Mouse (Mus musculus) spleen, adult 2 months (tissue): ENCODE data around the gene Apbb2. TPM values are rescaled to one million over a fixed set of nuclear protein-coding genes. Genes with fewer than 3 reads are reported as not detected.

Source experiments
- DNase-seq, 2 experiments: peaks; one replicate each; pipeline versions ENCODE4 v3.0.0 to v3.0.0-alpha.2; 2012 to 2021; ENCODE audit warnings: low spot score in 2 of 2, low read depth in 1 of 2
- H3K27ac ChIP-seq: fragments of 200-500 bp; 2 replicates; pipeline ENCODE4 v1.5.1; 2012; ENCODE audit warnings: low read length, inconsistent platforms; ENCODE audit not compliant: insufficient read depth
- H3K27me3 ChIP-seq: fragments of 200-500 bp; 2 replicates; pipeline ENCODE4 v1.6.1; 2012; ENCODE audit warnings: mild to moderate bottlenecking, moderate library complexity, low read length, inconsistent platforms; ENCODE audit not compliant: control insufficient read depth, insufficient read depth
- H3K36me3 ChIP-seq: fragments of 200-500 bp; 2 replicates; pipeline ENCODE4 v1.6.1; 2012; ENCODE audit warnings: mild to moderate bottlenecking, low read length, inconsistent platforms; ENCODE audit not compliant: control insufficient read depth, insufficient read depth
- H3K4me1 ChIP-seq: fragments of 200-500 bp; 2 replicates; pipeline ENCODE4 v1.6.1; 2011; ENCODE audit warnings: inconsistent platforms; ENCODE audit not compliant: control insufficient read depth, insufficient read depth, insufficient read length
- H3K4me3 ChIP-seq: fragments of 200-500 bp; 2 replicates; pipeline ENCODE4 v1.5.1; 2011; ENCODE audit warnings: mild to moderate bottlenecking, inconsistent platforms; ENCODE audit not compliant: insufficient read depth, insufficient read length; ENCODE audit errors: extremely low read depth
- CTCF ChIP-seq: fragments of 200-500 bp; IDR thresholded peaks from 2 replicates; pipeline ENCODE4 v1.5.1; 2011; ENCODE audit warnings: mild to moderate bottlenecking, inconsistent platforms; ENCODE audit not compliant: insufficient read depth, insufficient read length, insufficient replicate concordance; ENCODE audit errors: extremely low read depth
- POLR2A ChIP-seq: fragments of 200-500 bp; IDR thresholded peaks from 2 replicates; pipeline ENCODE4 v1.6.1; 2011; ENCODE audit warnings: low read depth, low read length, inconsistent platforms
- WGBS: fragments of 180-500 bp; shearing (Covaris S2); methylation state at CpG from one replicate; pipeline ENCODE4 v1.1.7; 2018; 5-methylcytosine and 5-hydroxymethylcytosine counted together
- polyA plus RNA-seq: library from polyadenylated mRNA; depleted of rRNA; stranded (reverse); fragments of >200 nt; gene quantifications from 2 replicates; pipeline ENCODE4 v1.2.3, GENCODE M21; 2012

Apbb2 gene
- polyA plus RNA-seq, 1 experiment: 2.6 TPM

DNA sequence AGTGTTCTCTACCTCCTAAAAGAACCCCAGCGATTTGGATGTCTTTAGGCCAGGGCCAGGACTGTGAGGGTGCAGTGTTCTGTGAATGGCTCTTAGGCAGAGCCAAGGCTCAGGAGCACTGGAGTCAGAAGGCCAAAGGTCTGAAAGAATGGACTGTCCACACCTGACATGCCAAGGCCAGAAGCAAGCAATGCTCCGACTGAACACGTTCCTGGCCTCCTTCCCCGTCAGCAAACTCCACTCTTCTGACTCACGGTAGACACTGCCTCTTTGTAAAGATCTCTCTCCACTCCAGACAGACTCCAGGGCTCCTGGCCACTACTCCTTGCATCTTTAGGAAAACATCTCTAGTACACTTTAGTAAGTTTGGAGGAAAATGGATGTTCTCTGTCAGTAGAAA lies 163.3 kb downstream of the Apbb2 start:
- Histone ChIP-seq H3K4me1 (no peaks in the 10 kb centered on the region), H3K4me3 (no peak overlapping the region), H3K36me3 (no peaks in the 10 kb centered on the region), H3K27me3 (no peaks in the 10 kb centered on the region), H3K27ac (no peak overlapping the region)
- TF ChIP-seq POLR2A: no peak
- no peak for TF ChIP-seq CTCF
- no peak for DNase-seq
- 89% methylated on average over 5 of the region's 5 CpGs for WGBS

GRCm38 (mm10) chr5:66454826-66455225 lies 163.8 kb downstream of the Apbb2 start:
- no peak for TF ChIP-seq POLR2A
- TF ChIP-seq CTCF: no peak
- 85% methylated on average over 4 of the region's 4 CpGs for WGBS
- no peak overlapping the region for H3K27ac ChIP-seq
- H3K36me3 ChIP-seq: no peaks in the 10 kb centered on the region
- H3K27me3 ChIP-seq: no peaks in the 10 kb centered on the region
- no peaks in the 10 kb centered on the region for H3K4me1 ChIP-seq
- DNase-seq: no peak
- no peak overlapping the region for H3K4me3 ChIP-seq

DNA sequence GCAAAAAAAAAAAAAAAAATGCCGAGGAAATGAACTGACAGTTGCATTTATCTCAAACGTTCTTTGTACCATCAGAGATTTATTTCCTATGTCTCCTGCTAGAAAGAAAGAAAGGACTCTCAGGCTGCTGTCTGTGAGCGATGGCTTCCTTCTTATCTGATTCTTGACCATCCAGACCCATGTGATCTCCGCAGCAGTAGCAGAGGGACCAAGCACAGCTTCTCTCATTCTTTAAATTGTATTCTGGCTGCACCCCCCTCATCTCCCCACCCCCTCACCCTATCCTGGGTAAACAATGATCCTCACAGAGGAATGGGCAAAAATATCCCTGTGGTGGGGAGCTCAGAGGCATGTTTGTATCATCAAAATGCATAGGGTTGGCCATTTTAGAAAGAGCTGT lies 165.5 kb downstream of the Apbb2 start:
- WGBS: 52% methylated on average over 4 of the region's 4 CpGs
- TF ChIP-seq POLR2A (no peak), CTCF (no peak)

DNA sequence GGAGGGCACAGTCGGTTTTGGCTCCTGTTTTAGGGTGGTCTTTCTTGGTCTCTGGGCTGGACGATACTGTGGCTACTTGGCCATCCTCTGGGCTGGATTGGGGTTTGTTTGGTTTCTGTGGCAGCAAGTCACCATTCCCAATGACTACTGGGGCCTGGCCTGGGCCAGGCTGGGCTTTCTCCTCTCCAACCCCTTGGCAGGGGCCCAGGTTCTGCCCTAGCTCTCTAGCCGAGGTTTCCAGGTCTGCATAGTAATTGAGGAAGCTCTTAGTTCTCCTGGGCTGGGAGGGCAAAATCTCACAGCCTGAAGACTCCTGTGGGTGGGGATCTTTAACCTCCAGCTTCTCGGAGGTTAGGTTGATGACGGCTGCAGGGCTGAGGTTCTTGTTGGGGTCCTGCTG lies 167.0 kb downstream of the Apbb2 start:
- Histone ChIP-seq H3K27ac (no peak overlapping the region), H3K27me3 (no peaks in the 10 kb centered on the region), H3K4me3 (no peak overlapping the region), H3K4me1 (no peaks in the 10 kb centered on the region), H3K36me3 (no peaks in the 10 kb centered on the region)
- 70% methylated on average over 5 of the region's 5 CpGs for WGBS
- TF ChIP-seq POLR2A (no peak), CTCF (no peak)
- no peak for DNase-seq

More for the DNA sequence above, 165.5 kb downstream of the Apbb2 start:
- no peak for DNase-seq
- no peak overlapping the region for H3K27ac ChIP-seq
- H3K27me3 ChIP-seq: no peaks in the 10 kb centered on the region
- H3K36me3 ChIP-seq: no peaks in the 10 kb centered on the region
- H3K4me3 ChIP-seq: no peak overlapping the region
- H3K4me1 ChIP-seq: no peaks in the 10 kb centered on the region

- TF ChIP-seq POLR2A (no peak), CTCF (no peak)
- no peak for DNase-seq
- H3K27ac ChIP-seq: no peak overlapping the region
- 90% methylated on average over 7 of the region's 7 CpGs for WGBS
- no peaks in the 10 kb centered on the region for H3K36me3 ChIP-seq
- no peak overlapping the region for H3K4me3 ChIP-seq
- H3K4me1 ChIP-seq: no peaks in the 10 kb centered on the region
- H3K27me3 ChIP-seq: no peaks in the 10 kb centered on the region
Measured at GRCm38 (mm10) chr5:66445497-66445896, 173.1 kb downstream of the Apbb2 start.

DNA sequence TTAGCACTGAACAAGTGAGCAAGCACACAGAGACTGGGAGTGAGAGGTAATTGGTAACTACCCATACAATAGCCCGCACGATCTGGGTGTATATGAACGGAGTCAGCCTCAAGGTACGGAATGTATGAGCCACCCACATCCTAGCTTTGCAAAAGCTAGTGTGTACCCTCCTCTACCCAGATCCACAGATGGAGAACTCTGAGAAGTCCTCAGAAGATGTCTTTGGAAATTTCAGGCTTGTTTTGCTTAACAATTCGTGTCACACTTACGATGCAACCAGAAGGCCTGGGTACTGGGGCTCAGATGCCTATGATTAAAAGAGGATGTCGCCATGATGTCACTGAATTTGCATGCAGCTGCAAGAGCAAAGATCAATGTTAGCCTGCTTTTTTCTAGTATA lies 176.3 kb downstream of the Apbb2 start:
- DNase-seq: no peak
- H3K4me1 ChIP-seq: no peaks in the 10 kb centered on the region
- WGBS: 89% methylated on average over 7 of the region's 7 CpGs
- TF ChIP-seq POLR2A (no peak), CTCF (no peak)
- no peak overlapping the region for H3K27ac ChIP-seq
- H3K4me3 ChIP-seq: no peak overlapping the region
- no peaks in the 10 kb centered on the region for H3K27me3 ChIP-seq
- no peaks in the 10 kb centered on the region for H3K36me3 ChIP-seq

DNA sequence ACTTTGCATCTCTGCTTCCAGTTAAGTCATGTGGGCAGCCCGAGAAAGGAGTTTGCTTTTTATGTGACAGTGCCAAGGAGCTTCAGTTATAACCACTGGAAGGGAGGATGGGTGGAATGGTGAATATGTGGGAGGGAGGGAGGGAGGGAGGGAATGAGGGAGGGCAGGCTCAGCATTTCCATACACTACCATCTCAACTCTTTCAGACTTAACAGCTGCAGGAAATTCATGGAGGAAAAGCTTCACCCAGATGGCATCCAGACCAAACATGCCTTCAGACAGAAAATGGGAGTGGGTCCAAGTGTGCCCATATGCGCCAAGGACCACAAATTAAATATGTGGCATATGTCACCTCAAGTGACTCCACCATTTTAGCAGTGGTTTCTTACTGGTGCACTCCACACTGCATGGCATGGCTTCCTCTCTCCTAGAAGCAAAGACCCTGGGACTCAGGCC lies 181.8 kb downstream of the Apbb2 start:
- H3K4me1 ChIP-seq: no peaks in the 10 kb centered on the region
- TF ChIP-seq POLR2A (no peak), CTCF (no peak)
- H3K27me3 ChIP-seq: no peaks in the 10 kb centered on the region
- no peak overlapping the region for H3K4me3 ChIP-seq
- H3K27ac ChIP-seq: no peak overlapping the region
- no peak for DNase-seq
- H3K36me3 ChIP-seq: no peaks in the 10 kb centered on the region
- WGBS: 85% methylated on average over 2 of the region's 2 CpGs
